In genomic region chr19:6351431-6352106, GRCm38 (mm10) we compare ENCODE assay signal across 22 mouse cellular contexts. TPM values are rescaled to one million over a fixed set of nuclear protein-coding genes. Genes with fewer than 3 reads are reported as not detected.
DNase-seq lines count a peak whose midpoint lies in the region; ATAC-seq and TF ChIP-seq lines count a peak whose summit lies in the region.
"Had no signal": no experiment of that assay in that cellular context is flagged by ENCODE, and none has a peak within 500 bp of the region (broad histone marks: within the 10 kb centered on the region; RNA-seq: fewer than 3 reads in every experiment).

No protein-coding gene starts in this region.

- H3K4me2 ChIP-seq in embryonic facial prominence, embryonic 15.5 days (replicated peaks) = no peak overlapping the region
- H3K4me2 ChIP-seq in intestine, postnatal 0 days (replicated peaks; ENCODE audit: low read depth) = no peak overlapping the region
- H3K4me2 ChIP-seq: heart, embryonic 15.5 days; hindbrain, embryonic 15.5 days; lung, embryonic 15.5 days; midbrain, embryonic 15.5 days; neural tube, embryonic 13.5 days had no signal

- peak; percentile 6 for DNase-seq in gastrocnemius, adult 2 months
- no peak for DNase-seq in gastrocnemius, postnatal 36 days
- DNase-seq in A20 (ENCODE audit: low read depth, low spot score) (peak; percentile 19), NIH3T3 (ENCODE audit: low read depth) (peak; percentile 47)
- DNase-seq in testis, postnatal 14 days (ENCODE audit: low spot score) = no peak
- no peak for DNase-seq in layer of hippocampus, postnatal 14 days (ENCODE audit: low spot score in 2 of 2)
- DNase-seq: adrenal gland, postnatal 10 days; cerebellum, adult 8-10 months; forebrain, postnatal 0 days; heart, postnatal 4 days; kidney, adult 8-10 months; thymus, postnatal 25 days had no signal

- 0 out of 2 replicates have a peak overlapping the region, but pooled peaks have one; percentile 4 for H3K9ac ChIP-seq in embryonic facial prominence, embryonic 15.5 days
- H3K9ac ChIP-seq in intestine, postnatal 0 days (ENCODE audit: low read depth, low read length) = no peak overlapping the region
- H3K9ac ChIP-seq: forebrain, postnatal 0 days; heart, embryonic 15.5 days; hindbrain, embryonic 15.5 days; liver, embryonic 14.5 days; lung, embryonic 15.5 days; midbrain, embryonic 15.5 days; neural tube, embryonic 13.5 days had no signal

- no peaks in the 10 kb centered on the region for H3K9me3 ChIP-seq in embryonic facial prominence, embryonic 15.5 days (replicated peaks)
- no peaks in the 10 kb centered on the region for H3K9me3 ChIP-seq in intestine, postnatal 0 days (ENCODE audit: control insufficient read depth)
- H3K9me3 ChIP-seq: G1E; heart, embryonic 15.5 days; hindbrain, embryonic 15.5 days; lung, embryonic 15.5 days; midbrain, embryonic 15.5 days; neural tube, embryonic 13.5 days had no signal

- ATAC-seq in embryonic facial prominence, embryonic 15.5 days (ENCODE audit: insufficient number of reproducible peaks, low FRiP score, low TSS enrichment, low read depth) = no peak
- ATAC-seq in intestine, postnatal 0 days = no peak
- ATAC-seq: forebrain, postnatal 0 days; midbrain, embryonic 15.5 days had no signal

- H3K27ac ChIP-seq in gastrocnemius, adult 2 months = no peak overlapping the region
- H3K27ac ChIP-seq in embryonic facial prominence, embryonic 15.5 days (replicated peaks) = no peak overlapping the region
- no peak overlapping the region for H3K27ac ChIP-seq in intestine, postnatal 0 days (ENCODE audit: low read depth, low read length)
- H3K27ac ChIP-seq: heart, embryonic 15.5 days; hindbrain, embryonic 15.5 days; liver, embryonic 14.5 days; lung, embryonic 15.5 days; midbrain, embryonic 15.5 days; neural tube, embryonic 13.5 days had no signal

- WGBS in embryonic facial prominence, embryonic 15.5 days = 61% methylated on average over 14 of the region's 14 CpGs
- WGBS in intestine, postnatal 0 days = 69% methylated on average over 14 of the region's 14 CpGs

- no peaks in the 10 kb centered on the region for H3K27me3 ChIP-seq in embryonic facial prominence, embryonic 15.5 days
- no peaks in the 10 kb centered on the region for H3K27me3 ChIP-seq in intestine, postnatal 0 days (replicated peaks; ENCODE audit: control insufficient read depth, insufficient read depth, low read length)
- H3K27me3 ChIP-seq: heart, embryonic 15.5 days; hindbrain, embryonic 15.5 days; lung, embryonic 15.5 days; midbrain, embryonic 15.5 days; neural tube, embryonic 13.5 days had no signal

- H3K4me3 ChIP-seq in gastrocnemius, adult 2 months = no peak overlapping the region
- H3K4me3 ChIP-seq in embryonic facial prominence, embryonic 15.5 days (replicated peaks) = no peak overlapping the region
- H3K4me3 ChIP-seq in intestine, postnatal 0 days (ENCODE audit: low read depth, low read length) = no peak overlapping the region
- H3K4me3 ChIP-seq: heart, embryonic 15.5 days; hindbrain, embryonic 15.5 days; lung, embryonic 15.5 days; midbrain, embryonic 15.5 days; myocyte; neural tube, embryonic 13.5 days had no signal

- H3K36me3 ChIP-seq in embryonic facial prominence, embryonic 15.5 days = peaks cover 39% of the 10 kb centered on the region
- peaks cover 21% of the 10 kb centered on the region; the same call in 1 of the 2 replicates for H3K36me3 ChIP-seq in intestine, postnatal 0 days (ENCODE audit: control insufficient read depth, insufficient read depth)

- TF ChIP-seq CTCF in gastrocnemius, adult 2 months (IDR thresholded peaks at IDR 0.05) = no peak
- no peak for TF ChIP-seq CTCF in intestine, postnatal 0 days (IDR thresholded peaks at IDR 0.05; ENCODE audit: low read depth)

- H3K4me1 ChIP-seq in embryonic facial prominence, embryonic 15.5 days = peaks cover 22% of the 10 kb centered on the region
- H3K4me1 ChIP-seq in intestine, postnatal 0 days (replicated peaks; ENCODE audit: control insufficient read depth, insufficient read depth, low read length) = no peaks in the 10 kb centered on the region
- H3K4me1 ChIP-seq: hindbrain, embryonic 15.5 days; midbrain, embryonic 15.5 days; neural tube, embryonic 13.5 days had no signal

- intact Hi-C loops in gastrocnemius, adult 2 months (cut with DNase I) = no loop called here
- intact Hi-C loops in gastrocnemius, postnatal 36 days (cut with DNase I) = no loop called here

RNA-seq across cellular contexts. Expression of gene Map4k2, which starts 10.6 kb away (rescaled TPM):
- total RNA-seq in gastrocnemius, adult 2 months (2021) = 10 to 100 TPM; 13.1 to 14.2 TPM
- total RNA-seq in gastrocnemius, postnatal 36 days (2021) = 10 to 100 TPM; 10.4 to 12.6 TPM
- 15.6 and 16.7 TPM in 2 replicates for polyA plus RNA-seq in embryonic facial prominence, embryonic 15.5 days (2015; fragmentation: Nextera tagmentation; extraction: Ambion mirVana)
- polyA plus RNA-seq in intestine, postnatal 0 days (2015; fragmentation: Nextera tagmentation; extraction: Ambion mirVana) = 4.1 and 4.3 TPM in 2 replicates
- total RNA-seq in layer of hippocampus, postnatal 14 days (2021) = 10 to 100 TPM; 82.6 to 85.8 TPM

RNA-seq across cellular contexts. Expression of gene Sf1, which starts 11.9 kb away (rescaled TPM):
- 10 to 100 TPM; 95.2 to 98.6 TPM for total RNA-seq in gastrocnemius, adult 2 months (2021)
- total RNA-seq in gastrocnemius, postnatal 36 days (2021) = 10 to 100 TPM; 75.8 to 84.5 TPM
- polyA plus RNA-seq in embryonic facial prominence, embryonic 15.5 days (2015; fragmentation: Nextera tagmentation; extraction: Ambion mirVana) = 132 and 145 TPM in 2 replicates
- polyA plus RNA-seq in intestine, postnatal 0 days (2015; fragmentation: Nextera tagmentation; extraction: Ambion mirVana) = 51.9 and 55.3 TPM in 2 replicates
- 100 to 1,000 TPM; 182 to 189 TPM for total RNA-seq in layer of hippocampus, postnatal 14 days (2021)

RNA-seq across cellular contexts. Expression of gene Men1, which starts 16.8 kb away (rescaled TPM):
- total RNA-seq in gastrocnemius, adult 2 months (2021) = 1 to 10 TPM; 7.0 to 7.8 TPM
- total RNA-seq in gastrocnemius, postnatal 36 days (2021) = 1 to 10 TPM; 6.2 to 7.0 TPM
- 82.1 and 91.7 TPM in 2 replicates for polyA plus RNA-seq in embryonic facial prominence, embryonic 15.5 days (2015; fragmentation: Nextera tagmentation; extraction: Ambion mirVana)
- polyA plus RNA-seq in intestine, postnatal 0 days (2015; fragmentation: Nextera tagmentation; extraction: Ambion mirVana) = 17.1 and 19.6 TPM in 2 replicates
- 10 to 100 TPM; 66.4 to 68.2 TPM for total RNA-seq in layer of hippocampus, postnatal 14 days (2021)

RNA-seq across cellular contexts. Expression of gene Pygm, which starts 32.6 kb away (rescaled TPM):
- over 10,000 TPM in 1 of 2 experiments, 1,000 to 10,000 TPM in 1; 6,181 to 10,031 TPM for total RNA-seq in gastrocnemius, adult 2 months (2021)
- total RNA-seq in gastrocnemius, postnatal 36 days (2021) = 1,000 to 10,000 TPM; 7,725 to 8,373 TPM
- polyA plus RNA-seq in embryonic facial prominence, embryonic 15.5 days (2015; fragmentation: Nextera tagmentation; extraction: Ambion mirVana) = 35.6 and 38.9 TPM in 2 replicates
- polyA plus RNA-seq in intestine, postnatal 0 days (2015; fragmentation: Nextera tagmentation; extraction: Ambion mirVana) = 4.1 and 4.7 TPM in 2 replicates
- total RNA-seq in layer of hippocampus, postnatal 14 days (2021) = 10 to 100 TPM; 28.0 to 37.5 TPM

RNA-seq across cellular contexts. Expression of gene Cdc42bpg, which starts 45.3 kb away (rescaled TPM):
- total RNA-seq in gastrocnemius, adult 2 months (2021) = 1 to 10 TPM; 6.0 to 6.4 TPM
- 1 to 10 TPM; 4.3 to 5.2 TPM for total RNA-seq in gastrocnemius, postnatal 36 days (2021)
- 1.5 and 2.5 TPM in 2 replicates for polyA plus RNA-seq in embryonic facial prominence, embryonic 15.5 days (2015; fragmentation: Nextera tagmentation; extraction: Ambion mirVana)
- polyA plus RNA-seq in intestine, postnatal 0 days (2015; fragmentation: Nextera tagmentation; extraction: Ambion mirVana) = 1.8 and 2.3 TPM in 2 replicates
- total RNA-seq in layer of hippocampus, postnatal 14 days (2021) = 1 to 10 TPM; 4.9 to 5.6 TPM

Comparison
In these comparisons a context has a peak if more than half of its experiments do, and no peak if none do; other contexts are left out.
1. DNase-seq: peak in gastrocnemius, adult 2 months (single experiment), A20 (single experiment) and NIH3T3 (single experiment); none in gastrocnemius, postnatal 36 days (0 of 2), testis, postnatal 14 days (single experiment) and layer of hippocampus, postnatal 14 days (0 of 2).
2. RNA of gene Map4k2, which starts 10.6 kb away (total RNA-seq): 82.6 to 85.8 TPM in layer of hippocampus, postnatal 14 days; 13.1 to 14.2 TPM in gastrocnemius, adult 2 months and 10.4 to 12.6 TPM in gastrocnemius, postnatal 36 days; every median in the first group is over 4 times any median in the second.
3. RNA of gene Men1, which starts 16.8 kb away (total RNA-seq): 66.4 to 68.2 TPM in layer of hippocampus, postnatal 14 days; 7.0 to 7.8 TPM in gastrocnemius, adult 2 months and 6.2 to 7.0 TPM in gastrocnemius, postnatal 36 days; every median in the first group is over 4 times any median in the second.